Comparison of ENCODE assay signal across 28 mouse cellular contexts in genomic region chrX:11681274-11681673, GRCm38 (mm10).
"Had no signal": no experiment of that assay in that cellular context is flagged by ENCODE, and none has a peak within 500 bp of the region (broad histone marks: within the 10 kb centered on the region; RNA-seq: fewer than 3 reads in every experiment).

No protein-coding gene starts in this region.

- H3K4me1 ChIP-seq: limb, embryonic 10.5 days; limb, embryonic 12.5 days; limb, embryonic 13.5 days; limb, embryonic 15.5 days; liver, embryonic 12.5 days; liver, embryonic 13.5 days; liver, embryonic 15.5 days; lung, embryonic 15.5 days; midbrain, embryonic 12.5 days; midbrain, embryonic 13.5 days; midbrain, embryonic 15.5 days; neural tube, embryonic 12.5 days had no signal

- H3K4me3 ChIP-seq: limb, embryonic 10.5 days; limb, embryonic 12.5 days; limb, embryonic 13.5 days; limb, embryonic 15.5 days; liver, embryonic 12.5 days; liver, embryonic 13.5 days; liver, embryonic 15.5 days; lung, embryonic 15.5 days; megakaryocyte, embryonic 14.5 days; midbrain, embryonic 10.5 days; midbrain, embryonic 12.5 days; midbrain, embryonic 13.5 days; midbrain, embryonic 15.5 days; myocyte; neural tube, embryonic 12.5 days had no signal

- H3K36me3 ChIP-seq: limb, embryonic 10.5 days; limb, embryonic 12.5 days; limb, embryonic 13.5 days; limb, embryonic 15.5 days; liver, embryonic 12.5 days; liver, embryonic 13.5 days; liver, embryonic 15.5 days; lung, embryonic 15.5 days; midbrain, embryonic 10.5 days; midbrain, embryonic 12.5 days; midbrain, embryonic 13.5 days; midbrain, embryonic 15.5 days; neural tube, embryonic 12.5 days had no signal

- H3K27me3 ChIP-seq: liver, embryonic 12.5 days; liver, embryonic 13.5 days; liver, embryonic 15.5 days; lung, embryonic 15.5 days; midbrain, embryonic 15.5 days; neural tube, embryonic 12.5 days had no signal

- H3K27ac ChIP-seq: limb, embryonic 10.5 days; limb, embryonic 12.5 days; limb, embryonic 13.5 days; limb, embryonic 15.5 days; liver, embryonic 12.5 days; liver, embryonic 13.5 days; liver, embryonic 14.5 days; liver, embryonic 15.5 days; lung, embryonic 15.5 days; macrophage; midbrain, embryonic 10.5 days; midbrain, embryonic 12.5 days; midbrain, embryonic 13.5 days; midbrain, embryonic 15.5 days; neural tube, embryonic 12.5 days had no signal

- H3K9me3 ChIP-seq: limb, embryonic 10.5 days; limb, embryonic 12.5 days; limb, embryonic 13.5 days; limb, embryonic 15.5 days; liver, embryonic 12.5 days; liver, embryonic 13.5 days; liver, embryonic 15.5 days; lung, embryonic 15.5 days; midbrain, embryonic 10.5 days; midbrain, embryonic 12.5 days; midbrain, embryonic 13.5 days; midbrain, embryonic 15.5 days; neural tube, embryonic 12.5 days had no signal

- DNase-seq: left cerebral cortex, postnatal 4 days; liver; liver, embryonic 13.5 days; liver, postnatal 0 days; lung, adult 18-20 months; lung, adult 2 months; lung, embryonic 14.5 days; lung, postnatal 10 days; lung, postnatal 14 days; lung, postnatal 36 days; lung, postnatal 4 days; midbrain, embryonic 14.5 days had no signal

- H3K9ac ChIP-seq: limb, embryonic 12.5 days; limb, embryonic 13.5 days; limb, embryonic 15.5 days; liver, embryonic 12.5 days; liver, embryonic 13.5 days; liver, embryonic 14.5 days; liver, embryonic 15.5 days; liver, postnatal 0 days; lung, embryonic 14.5 days; lung, embryonic 15.5 days; midbrain, embryonic 12.5 days; midbrain, embryonic 13.5 days; midbrain, embryonic 15.5 days; neural tube, embryonic 12.5 days had no signal
